Mouse (Mus musculus) ES-Bruce4 (cell line): ENCODE measurements around the gene Tespa1. TPM values are rescaled to one million over a fixed set of nuclear protein-coding genes. Genes with fewer than 3 reads are reported as not detected.

Experiments used
- H3K27ac ChIP-seq: 2 replicates; pipeline ENCODE4 v1.5.1; 2012; ENCODE audit warnings: low read length, inconsistent platforms; ENCODE audit not compliant: insufficient read depth
- H3K27me3 ChIP-seq: 2 replicates; pipeline ENCODE4 v1.6.1; 2012; ENCODE audit warnings: mild to moderate bottlenecking, low read length, inconsistent platforms; ENCODE audit not compliant: control insufficient read depth, poor library complexity, insufficient read depth, severe bottlenecking
- H3K36me3 ChIP-seq: 2 replicates; pipeline ENCODE4 v1.6.1; 2012; ENCODE audit warnings: inconsistent platforms, mild to moderate bottlenecking, low read length, moderate library complexity; ENCODE audit not compliant: control insufficient read depth, poor library complexity, insufficient read depth, severe bottlenecking
- H3K4me1 ChIP-seq: one replicate; pipeline ENCODE4 v1.8.1; 2011; ENCODE audit warnings: low read length; ENCODE audit not compliant: control insufficient read depth, insufficient read depth
- H3K4me3 ChIP-seq: 2 replicates; pipeline ENCODE4 v1.5.1; 2011; ENCODE audit warnings: low read depth, mild to moderate bottlenecking, low read length
- H3K9ac ChIP-seq: 2 replicates; pipeline ENCODE4 v1.6.1; 2012; ENCODE audit warnings: low read depth, mild to moderate bottlenecking, inconsistent platforms; ENCODE audit not compliant: poor library complexity, severe bottlenecking
- H3K9me3 ChIP-seq: replicated peaks from 2 replicates; pipeline ENCODE4 v1.6.1; 2012; ENCODE audit warnings: mild to moderate bottlenecking, low read length, inconsistent platforms; ENCODE audit not compliant: control insufficient read depth, poor library complexity, insufficient read depth, severe bottlenecking
- CTCF ChIP-seq: IDR thresholded peaks from one replicate; pipeline ENCODE4 v1.8.1; 2011; ENCODE audit warnings: low read depth, low read length
- EP300 ChIP-seq: IDR thresholded peaks from 2 replicates; pipeline ENCODE4 v1.6.1; 2011; ENCODE audit warnings: low read depth, low read length; ENCODE audit not compliant: insufficient read depth
- POLR2A ChIP-seq: IDR thresholded peaks from one replicate; pipeline ENCODE4 v1.8.1; 2011; ENCODE audit warnings: low read length; ENCODE audit not compliant: insufficient read depth
- polyA plus RNA-seq: library from polyadenylated mRNA; stranded (reverse); fragments of >200 nt; gene quantifications from 2 replicates; pipeline ENCODE4 v1.2.4, GENCODE M21; 2011; ENCODE audit warnings: low read depth; ENCODE audit not compliant: missing spikeins, insufficient read depth, insufficient read length

The Tespa1 gene
- polyA plus RNA-seq: not detected in 2 replicates

DNA sequence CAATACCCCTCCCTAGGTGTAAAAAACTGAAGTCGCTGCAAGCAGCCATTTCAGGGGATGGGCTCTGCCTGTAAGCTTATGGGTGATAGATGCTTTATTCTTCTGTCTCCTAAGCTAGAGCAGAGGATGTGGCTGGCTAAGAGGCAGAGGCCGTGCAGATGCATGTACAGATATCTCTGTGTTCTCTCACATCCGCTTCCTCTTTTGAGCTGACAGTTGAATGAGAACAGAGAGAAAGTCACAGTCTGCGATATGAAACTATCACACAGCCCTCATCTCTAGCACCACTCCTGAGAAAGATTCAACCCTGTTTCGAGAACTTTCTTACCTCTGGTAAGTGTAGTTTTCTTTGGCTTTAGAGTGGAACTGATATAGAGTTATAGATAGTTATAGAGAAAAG, at the start of gene Tespa1:
TSS of gene Tespa1 (plus strand) at position 234 of the 400 bp plus-strand sequence.
- no peak for TF ChIP-seq CTCF
- TF ChIP-seq POLR2A: no peak
- TF ChIP-seq EP300: no peak
- Histone ChIP-seq H3K27ac (no peak within 1 kb of the TSS), H3K36me3 (no peaks in the 10 kb centered on the region), H3K4me1 (no peaks in the 10 kb centered on the region), H3K9me3 (no peaks in the 10 kb centered on the region), H3K4me3 (no peak within 1 kb of the TSS), H3K9ac (no peak within 1 kb of the TSS), H3K27me3 (no peaks in the 10 kb centered on the region)

DNA sequence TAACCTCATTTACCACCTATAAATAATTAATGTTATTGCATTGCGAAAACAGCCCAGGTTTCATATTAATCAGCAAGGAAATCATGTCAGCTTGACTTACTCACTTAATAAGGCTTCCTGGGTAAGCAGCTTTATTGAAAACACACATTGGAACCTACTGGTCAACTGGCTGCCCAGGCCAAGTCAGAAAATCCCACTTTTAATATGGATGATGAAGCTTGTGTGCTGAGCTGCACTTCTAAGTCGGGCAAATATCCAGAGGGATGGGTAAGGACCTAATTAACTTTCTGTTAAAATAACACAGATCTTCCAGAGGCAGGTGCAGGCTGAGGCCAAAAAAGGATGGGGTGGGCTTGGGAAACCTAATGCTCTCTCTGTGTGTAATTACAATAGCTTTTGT, 46.9 kb upstream of the Tespa1 start:
- Histone ChIP-seq H3K4me3 (no peak overlapping the region), H3K27me3 (no peaks in the 10 kb centered on the region), H3K36me3 (no peaks in the 10 kb centered on the region), H3K4me1 (no peaks in the 10 kb centered on the region), H3K9me3 (no peaks in the 10 kb centered on the region), H3K27ac (no peak overlapping the region), H3K9ac (no peak overlapping the region)
- TF ChIP-seq CTCF: no peak
- TF ChIP-seq POLR2A: no peak
- no peak for TF ChIP-seq EP300

DNA sequence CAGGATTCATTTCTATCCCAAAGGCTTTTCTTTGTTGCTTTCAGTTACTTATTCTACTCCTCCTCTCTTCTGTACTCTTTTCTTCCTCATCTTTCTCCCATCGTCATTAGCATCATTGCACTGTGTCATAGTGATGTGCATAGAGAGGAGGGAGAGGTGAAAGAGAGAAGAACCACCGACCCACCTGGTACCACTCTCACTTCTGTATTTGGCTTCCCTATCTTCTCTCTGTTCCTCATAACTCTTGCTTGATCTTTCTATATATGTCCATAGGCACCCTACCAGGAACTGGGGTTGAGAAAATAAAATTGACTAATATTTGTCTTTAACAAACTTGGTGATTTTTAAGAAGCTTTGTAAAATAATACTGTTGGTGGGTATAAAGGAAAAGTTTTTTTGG, 46.2 kb upstream of the Tespa1 start:
- H3K36me3 ChIP-seq: no peaks in the 10 kb centered on the region
- no peaks in the 10 kb centered on the region for H3K9me3 ChIP-seq
- H3K4me3 ChIP-seq: no peak overlapping the region
- H3K9ac ChIP-seq: no peak overlapping the region
- no peaks in the 10 kb centered on the region for H3K4me1 ChIP-seq
- no peaks in the 10 kb centered on the region for H3K27me3 ChIP-seq
- TF ChIP-seq EP300 (no peak), CTCF (no peak), POLR2A (no peak)
- no peak overlapping the region for H3K27ac ChIP-seq

DNA sequence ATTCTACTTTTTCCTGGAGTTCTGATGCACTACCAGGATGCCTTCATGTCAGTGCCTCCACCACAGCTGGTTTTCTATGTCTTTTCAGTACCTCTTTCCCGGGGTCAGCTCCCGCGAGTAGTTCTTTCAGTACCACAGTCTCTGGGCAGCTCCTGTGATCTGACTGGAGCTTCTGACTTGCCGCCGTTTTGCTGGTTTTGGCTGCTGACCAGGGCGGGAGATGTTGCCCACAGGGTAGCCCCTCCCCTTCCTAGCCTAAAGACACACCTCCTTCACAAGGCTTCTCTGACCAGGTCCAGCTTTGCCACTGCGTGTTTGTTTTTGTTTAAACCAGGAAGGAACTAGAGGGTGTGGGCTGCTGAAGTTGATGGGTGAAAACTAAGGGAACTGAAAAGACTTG, 42.6 kb upstream of the Tespa1 start, which contains the start of gene Neurod4:
TSS of gene Neurod4 (minus strand) at position 175 of the 400 bp plus-strand sequence.
- Histone ChIP-seq H3K9ac (no peak within 1 kb of the TSS), H3K4me3 (no peak within 1 kb of the TSS)
- TF ChIP-seq CTCF: no peak
- no peak for TF ChIP-seq POLR2A
- TF ChIP-seq EP300: no peak

DNA sequence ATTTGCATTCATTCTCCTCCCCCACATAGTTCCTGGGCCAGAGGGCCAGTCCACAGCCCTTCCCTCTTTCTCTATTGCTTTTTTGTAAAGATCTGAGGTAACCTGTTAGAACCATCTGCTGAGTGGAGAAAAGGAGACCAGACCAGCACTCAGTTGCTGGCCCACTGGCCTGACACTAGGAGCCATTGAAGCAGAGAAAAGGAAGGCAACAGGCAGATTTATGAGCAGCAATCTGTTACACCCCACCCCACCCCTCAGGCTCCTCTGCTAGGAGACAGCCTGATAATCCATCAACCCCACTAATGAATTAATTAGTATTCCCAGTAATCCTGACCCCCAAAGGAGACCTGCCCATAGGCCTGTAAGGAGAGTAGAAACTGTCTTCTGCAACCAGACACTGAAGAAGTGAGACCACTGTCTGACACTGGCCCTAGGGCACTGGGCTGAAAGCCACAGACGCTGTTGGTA, 40.7 kb upstream of the Tespa1 start:
- no peaks in the 10 kb centered on the region for H3K4me1 ChIP-seq
- no peaks in the 10 kb centered on the region for H3K27me3 ChIP-seq
- no peaks in the 10 kb centered on the region for H3K9me3 ChIP-seq
- H3K36me3 ChIP-seq: no peaks in the 10 kb centered on the region
- no peak overlapping the region for H3K27ac ChIP-seq
- no peak overlapping the region for H3K4me3 ChIP-seq
- TF ChIP-seq CTCF (no peak), POLR2A (no peak), EP300 (no peak)
- no peak overlapping the region for H3K9ac ChIP-seq

More for the DNA sequence above, 42.6 kb upstream of the Tespa1 start, which contains the start of gene Neurod4:
- H3K9me3 ChIP-seq: no peaks in the 10 kb centered on the region
- H3K36me3 ChIP-seq: no peaks in the 10 kb centered on the region
- no peaks in the 10 kb centered on the region for H3K4me1 ChIP-seq
- no peaks in the 10 kb centered on the region for H3K27me3 ChIP-seq
- H3K27ac ChIP-seq: no peak within 1 kb of the TSS

DNA sequence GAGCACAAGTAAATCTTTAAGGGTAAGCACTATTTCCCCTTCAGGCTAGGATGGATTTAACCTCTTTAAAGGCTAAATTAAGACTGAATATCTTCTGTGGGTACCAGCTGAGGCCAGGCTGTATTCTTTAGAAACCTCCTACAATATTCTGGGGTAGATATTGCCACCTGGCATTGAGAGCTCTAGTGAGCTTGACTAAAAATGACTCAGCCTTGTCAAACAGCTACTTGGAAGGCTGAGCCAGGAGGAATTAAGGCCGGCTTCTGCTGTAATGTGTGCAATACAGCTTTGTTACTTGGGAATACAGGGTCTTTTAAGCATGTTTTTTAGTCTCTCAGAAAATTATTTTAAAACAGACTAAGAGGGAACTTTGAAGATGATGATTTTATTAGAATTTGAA, 35.5 kb upstream of the Tespa1 start:
- H3K36me3 ChIP-seq: no peaks in the 10 kb centered on the region
- no peak overlapping the region for H3K4me3 ChIP-seq
- H3K4me1 ChIP-seq: no peaks in the 10 kb centered on the region
- H3K9ac ChIP-seq: no peak overlapping the region
- no peaks in the 10 kb centered on the region for H3K27me3 ChIP-seq
- H3K27ac ChIP-seq: no peak overlapping the region
- TF ChIP-seq EP300 (no peak), CTCF (no peak), POLR2A (no peak)
- no peaks in the 10 kb centered on the region for H3K9me3 ChIP-seq
